ENCODE assay signal across 11 mouse cellular contexts in genomic region chr5:120615903-120616302, GRCm38 (mm10). TPM values are rescaled to one million over a fixed set of nuclear protein-coding genes. Genes with fewer than 3 reads are reported as not detected.
A peak's percentile ranks its signal among the peaks of the same experiment; 100 is the strongest.
DNase-seq lines count a peak whose midpoint lies in the region; ATAC-seq and TF ChIP-seq lines count a peak whose summit lies in the region.
"Had no signal": no experiment of that assay in that cellular context is flagged by ENCODE, and none has a peak within 500 bp of the region (broad histone marks: within the 10 kb centered on the region; RNA-seq: fewer than 3 reads in every experiment).

No protein-coding gene starts in this region.

- WGBS in liver, embryonic 12.5 days (ENCODE audit: insufficient replicate concordance), result 87% methylated on average over 4 of the region's 4 CpGs

- 0 out of 2 replicates have a peak, but pooled peaks cover 5% of the 10 kb centered on the region for H3K9me3 ChIP-seq in liver, embryonic 12.5 days (replicated peaks)
- H3K9me3 ChIP-seq in MEL (replicated peaks; ENCODE audit: insufficient read depth, low read length), result no peaks in the 10 kb centered on the region
- H3K9me3 ChIP-seq: embryonic facial prominence, embryonic 12.5 days; megakaryocyte, embryonic 14.5 days had no signal

- TF ChIP-seq CTCF in MEL (IDR thresholded peaks at IDR 0.05 in 2 of 3, conservative IDR thresholded peaks at IDR 0.05 in 1 of 3; ENCODE audit: control insufficient read depth in 1 of 3, insufficient read depth in 1 of 3, low read depth in 2 of 3, low read length in 3 of 3, poor library complexity in 1 of 3, severe bottlenecking in 1 of 3), result peak; percentile 62 to 89 (median 71)

- no peak overlapping the region for H3K27ac ChIP-seq in liver, embryonic 12.5 days
- no peak overlapping the region for H3K27ac ChIP-seq in MEL (ENCODE audit: control insufficient read depth, low read depth, low read length)
- H3K27ac ChIP-seq: embryonic facial prominence, embryonic 12.5 days had no signal

- no peak for TF ChIP-seq POLR2A in MEL (IDR thresholded peaks at IDR 0.05; ENCODE audit: control insufficient read depth in 1 of 2, insufficient read depth in 1 of 2, low read depth in 1 of 2, low read length in 2 of 2, poor library complexity in 1 of 2)

- peak; percentile 26; the same call in 1 of the 2 replicates for TF ChIP-seq RAD21 in MEL (IDR thresholded peaks at IDR 0.05; ENCODE audit: low read depth, low read length)

- no peak overlapping the region for H3K9ac ChIP-seq in liver, embryonic 12.5 days
- no peak overlapping the region for H3K9ac ChIP-seq in MEL (ENCODE audit: control insufficient read depth, low read depth, low read length, poor library complexity, severe bottlenecking)
- H3K9ac ChIP-seq: embryonic facial prominence, embryonic 12.5 days had no signal

- H3K36me3 ChIP-seq in liver, embryonic 12.5 days, result peaks cover 64% of the 10 kb centered on the region
- peaks cover 0 to 1% of the 10 kb centered on the region in 2 experiments; a peak in 2 of 4 replicates for H3K36me3 ChIP-seq in MEL (ENCODE audit: control insufficient read depth in 1 of 2, insufficient read depth in 2 of 2, low read length in 2 of 2)

- peaks cover 29% of the 10 kb centered on the region for H3K79me2 ChIP-seq in MEL (ENCODE audit: control insufficient read depth, insufficient read depth, low read length, poor library complexity)

- H3K4me2 ChIP-seq in liver, embryonic 12.5 days, result no peak overlapping the region
- H3K4me2 ChIP-seq: embryonic facial prominence, embryonic 12.5 days had no signal

- DNase-seq in cerebellum, adult 9-10 months, result peak; percentile 72
- DNase-seq in liver (peak; percentile 52), MEL (ENCODE audit: low read depth, low spot score) (peak; percentile 77)
- DNase-seq in naive thymus-derived CD4-positive, alpha-beta T cell, adult 2 months (ENCODE audit: low read depth), result peak; percentile 81
- no peak for DNase-seq in spleen, adult 12 weeks (ENCODE audit: low spot score)

- TF ChIP-seq EP300 in MEL (IDR thresholded peaks at IDR 0.05; ENCODE audit: low read depth in 1 of 2, low read length in 2 of 2), result no peak

- H3K4me3 ChIP-seq in liver, embryonic 12.5 days, result no peak overlapping the region
- H3K4me3 ChIP-seq in MEL (ENCODE audit: control insufficient read depth in 1 of 2, insufficient read depth in 1 of 2, low read depth in 2 of 2, low read length in 2 of 2), result no peak overlapping the region
- H3K4me3 ChIP-seq: embryonic facial prominence, embryonic 12.5 days had no signal

- no peaks in the 10 kb centered on the region for H3K27me3 ChIP-seq in liver, embryonic 12.5 days (replicated peaks)
- H3K27me3 ChIP-seq in MEL (ENCODE audit: control insufficient read depth in 1 of 2, insufficient read depth in 2 of 2, low read length in 2 of 2), result no peaks in the 10 kb centered on the region
- H3K27me3 ChIP-seq: embryonic facial prominence, embryonic 12.5 days; megakaryocyte, embryonic 14.5 days; Patski had no signal

- no peak for ATAC-seq in cerebellum, adult (ENCODE audit: insufficient number of reproducible peaks, low FRiP score, low TSS enrichment)
- ATAC-seq in liver, embryonic 12.5 days, result no peak
- no peak for ATAC-seq in megakaryocyte-erythroid progenitor cell, adult 5-6 weeks (replicated peaks; ENCODE audit: low FRiP score, low TSS enrichment, poor library complexity, severe bottlenecking)
- ATAC-seq: Patski had no signal

- H3K4me1 ChIP-seq in liver, embryonic 12.5 days, result peaks cover 27% of the 10 kb centered on the region
- H3K4me1 ChIP-seq in MEL (ENCODE audit: control insufficient read depth in 1 of 2, insufficient read depth in 2 of 2, low read length in 2 of 2), result peaks cover 2 to 8% of the 10 kb centered on the region in 2 experiments; a peak in 2 of 4 replicates

TF ChIP-seq in MEL, 35 proteins besides CTCF, POLR2A, EP300 and RAD21:
- TF ChIP-seq CHD1 (IDR thresholded peaks at IDR 0.05; ENCODE audit: low read depth, low read length), result no peak
- no peak for TF ChIP-seq MAFK (IDR thresholded peaks at IDR 0.05; ENCODE audit: borderline replicate concordance, low read depth, low read length)
- no peak for TF ChIP-seq ETS1 (IDR thresholded peaks at IDR 0.05; ENCODE audit: low read depth, low read length)
- 0 out of 2 replicates have a peak, but pooled peaks have one; percentile 16 for TF ChIP-seq MAX (IDR thresholded peaks at IDR 0.05; ENCODE audit: low read length)
- TF ChIP-seq MEF2A (IDR thresholded peaks at IDR 0.05; ENCODE audit: extremely low read depth, insufficient replicate concordance, low read depth, low read length, poor library complexity, severe bottlenecking), result no peak
- TF ChIP-seq SMC3 (IDR thresholded peaks at IDR 0.05; ENCODE audit: low read depth, low read length), result peak; percentile 33
- no peak for TF ChIP-seq RCOR1 (IDR thresholded peaks at IDR 0.05; ENCODE audit: low read depth, low read length)
- TF ChIP-seq SIN3A (IDR thresholded peaks at IDR 0.05; ENCODE audit: low read length), result no peak
- no peak for TF ChIP-seq TCF12 (IDR thresholded peaks at IDR 0.05; ENCODE audit: low read depth, low read length)
- no peak for TF ChIP-seq MXI1 (IDR thresholded peaks at IDR 0.05; ENCODE audit: low read depth, low read length)

RNA-seq across cellular contexts. Expression of gene Ddx54, which starts 3.4 kb away (rescaled TPM):
- polyA plus RNA-seq in liver, embryonic 12.5 days (2016; fragmentation: Nextera tagmentation; extraction: Ambion mirVana), result 35.0 and 36.3 TPM in 2 replicates
- total RNA-seq in MEL (2012; rRNA removed), result 73.8 and 74.8 TPM in 2 replicates
- polyA plus RNA-seq in MEL (2012; ENCODE audit: insufficient read depth in 1 of 2, insufficient read length in 2 of 2, low read depth in 1 of 2, low replicate concordance in 2 of 2, missing spikeins in 1 of 2), result 10 to 100 TPM in 1 of 2 experiments, not detected in 1; 99.9 TPM
- total RNA-seq in megakaryocyte-erythroid progenitor cell, adult 5-6 weeks (2014; fragmentation: Nextera tagmentation), result 28.3 and 41.7 TPM in 2 replicates
- 40.4 and 40.6 TPM in 2 replicates for total RNA-seq in megakaryocyte-erythroid progenitor cell, adult 5-6 weeks (2017)

RNA-seq across cellular contexts. Expression of gene Rita1, which starts 3.5 kb away (rescaled TPM):
- 7.3 and 8.4 TPM in 2 replicates for polyA plus RNA-seq in liver, embryonic 12.5 days (2016; fragmentation: Nextera tagmentation; extraction: Ambion mirVana)
- total RNA-seq in MEL (2012; rRNA removed), result 14.0 and 18.1 TPM in 2 replicates
- polyA plus RNA-seq in MEL (2012; ENCODE audit: insufficient read depth in 1 of 2, insufficient read length in 2 of 2, low read depth in 1 of 2, low replicate concordance in 2 of 2, missing spikeins in 1 of 2), result 10 to 100 TPM in 1 of 2 experiments, not detected in 1; 22.1 TPM
- 9.9 and 11.8 TPM in 2 replicates for total RNA-seq in megakaryocyte-erythroid progenitor cell, adult 5-6 weeks (2014; fragmentation: Nextera tagmentation)
- total RNA-seq in megakaryocyte-erythroid progenitor cell, adult 5-6 weeks (2017), result 5.5 and 6.9 TPM in 2 replicates

RNA-seq across cellular contexts. Expression of gene Cfap73, which starts 18.1 kb away (rescaled TPM):
- polyA plus RNA-seq in liver, embryonic 12.5 days (2016; fragmentation: Nextera tagmentation; extraction: Ambion mirVana), result not detected in 2 replicates
- total RNA-seq in MEL (2012; rRNA removed), result not detected in 2 replicates
- under 1 TPM in 1 of 2 experiments, not detected in 1; 0.25 TPM for polyA plus RNA-seq in MEL (2012; ENCODE audit: insufficient read depth in 1 of 2, insufficient read length in 2 of 2, low read depth in 1 of 2, low replicate concordance in 2 of 2, missing spikeins in 1 of 2)
- not detected in 2 replicates for total RNA-seq in megakaryocyte-erythroid progenitor cell, adult 5-6 weeks (2014; fragmentation: Nextera tagmentation)
- total RNA-seq in megakaryocyte-erythroid progenitor cell, adult 5-6 weeks (2017), result not detected in 2 replicates
- polyA plus RNA-seq: embryonic facial prominence, embryonic 12.5 days had no signal

RNA-seq across cellular contexts. Expression of gene Iqcd, which starts 27.1 kb away (rescaled TPM):
- polyA plus RNA-seq in liver, embryonic 12.5 days (2016; fragmentation: Nextera tagmentation; extraction: Ambion mirVana), result 2.0 and 2.1 TPM in 2 replicates
- 0.62 and 1.1 TPM in 2 replicates for total RNA-seq in MEL (2012; rRNA removed)
- polyA plus RNA-seq in MEL (2012; ENCODE audit: insufficient read depth in 1 of 2, insufficient read length in 2 of 2, low read depth in 1 of 2, low replicate concordance in 2 of 2, missing spikeins in 1 of 2), result 1 to 10 TPM in 1 of 2 experiments, not detected in 1; 2.2 TPM
- 6.4 and 9.0 TPM in 2 replicates for total RNA-seq in megakaryocyte-erythroid progenitor cell, adult 5-6 weeks (2014; fragmentation: Nextera tagmentation)
- 6.3 and 7.9 TPM in 2 replicates for total RNA-seq in megakaryocyte-erythroid progenitor cell, adult 5-6 weeks (2017)

RNA-seq across cellular contexts. Expression of gene Tpcn1, which starts 27.4 kb away (rescaled TPM):
- 24.8 and 25.4 TPM in 2 replicates for polyA plus RNA-seq in liver, embryonic 12.5 days (2016; fragmentation: Nextera tagmentation; extraction: Ambion mirVana)
- 11.0 and 11.3 TPM in 2 replicates for total RNA-seq in MEL (2012; rRNA removed)
- polyA plus RNA-seq in MEL (2012; ENCODE audit: insufficient read depth in 1 of 2, insufficient read length in 2 of 2, low read depth in 1 of 2, low replicate concordance in 2 of 2, missing spikeins in 1 of 2), result 10 to 100 TPM in 1 of 2 experiments, not detected in 1; 43.2 TPM
- total RNA-seq in megakaryocyte-erythroid progenitor cell, adult 5-6 weeks (2014; fragmentation: Nextera tagmentation), result 71.7 and 84.7 TPM in 2 replicates
- total RNA-seq in megakaryocyte-erythroid progenitor cell, adult 5-6 weeks (2017), result 16.0 and 19.1 TPM in 2 replicates
